In the genomic region with DNA sequence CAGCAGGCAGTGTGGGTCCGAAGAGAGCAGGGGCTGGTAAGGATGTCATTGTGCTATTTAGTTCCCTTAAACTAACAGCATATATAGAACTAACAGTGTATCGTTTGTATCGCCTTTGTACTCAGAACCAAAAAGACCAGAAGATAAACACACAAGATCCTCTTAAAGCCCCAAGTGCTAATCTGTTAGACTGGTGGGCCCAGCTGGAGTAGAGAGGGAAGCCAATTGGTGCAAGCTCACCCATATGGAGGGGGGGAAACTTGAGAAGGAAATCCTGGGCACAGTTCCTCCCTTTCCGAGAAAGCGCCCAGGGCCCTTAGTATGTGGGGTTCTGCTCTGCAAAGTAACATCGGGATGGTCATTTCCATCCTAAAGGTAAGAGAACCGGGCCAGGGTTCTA, we compare ENCODE assay signal across 19 mouse cellular contexts. TPM values are rescaled to one million over a fixed set of nuclear protein-coding genes. Genes with fewer than 3 reads are reported as not detected.
A peak's percentile ranks its signal among the peaks of the same experiment; 100 is the strongest.
DNase-seq lines count a peak whose midpoint lies in the region; ATAC-seq and TF ChIP-seq lines count a peak whose summit lies in the region.
"Had no signal": no experiment of that assay in that cellular context is flagged by ENCODE, and none has a peak within 500 bp of the region (broad histone marks: within the 10 kb centered on the region; RNA-seq: fewer than 3 reads in every experiment).

No protein-coding gene starts in this region.

- H3K36me3 ChIP-seq in heart, embryonic 16.5 days (ENCODE audit: control insufficient read depth, insufficient read depth) = no peaks in the 10 kb centered on the region
- no peaks in the 10 kb centered on the region for H3K36me3 ChIP-seq in heart, embryonic 12.5 days
- H3K36me3 ChIP-seq in neural tube, embryonic 13.5 days = no peaks in the 10 kb centered on the region
- no peaks in the 10 kb centered on the region for H3K36me3 ChIP-seq in neural tube, embryonic 15.5 days
- H3K36me3 ChIP-seq in embryonic facial prominence, embryonic 15.5 days = no peaks in the 10 kb centered on the region
- H3K36me3 ChIP-seq: heart, embryonic 15.5 days; midbrain, embryonic 12.5 days had no signal

- 60% methylated on average over 7 of the region's 7 CpGs for WGBS in heart, embryonic 16.5 days
- 49% methylated on average over 7 of the region's 7 CpGs for WGBS in heart, embryonic 12.5 days
- WGBS in neural tube, embryonic 13.5 days = 66% methylated on average over 7 of the region's 7 CpGs
- WGBS in neural tube, embryonic 15.5 days = 64% methylated on average over 7 of the region's 7 CpGs
- 48% methylated on average over 7 of the region's 7 CpGs for WGBS in embryonic facial prominence, embryonic 15.5 days

- intact Hi-C loops in left cerebral cortex, adult 2 months (cut with DNase I) = no loop called here

- H3K9me3 ChIP-seq in heart, embryonic 16.5 days (replicated peaks; ENCODE audit: control insufficient read depth, low read length) = peaks cover 3% of the 10 kb centered on the region; the same call in 1 of the 2 replicates
- H3K9me3 ChIP-seq in heart, embryonic 12.5 days (replicated peaks) = no peaks in the 10 kb centered on the region
- no peaks in the 10 kb centered on the region for H3K9me3 ChIP-seq in neural tube, embryonic 13.5 days
- no peaks in the 10 kb centered on the region for H3K9me3 ChIP-seq in neural tube, embryonic 15.5 days (replicated peaks)
- no peaks in the 10 kb centered on the region for H3K9me3 ChIP-seq in embryonic facial prominence, embryonic 15.5 days (replicated peaks)
- H3K9me3 ChIP-seq: heart, embryonic 15.5 days; midbrain, embryonic 12.5 days had no signal

- ATAC-seq in heart, embryonic 16.5 days (replicated peaks; ENCODE audit: extremely low read depth, insufficient read depth, low FRiP score) = no peak
- no peak for ATAC-seq in heart, embryonic 12.5 days (ENCODE audit: insufficient number of reproducible peaks, low FRiP score)
- no peak for ATAC-seq in neural tube, embryonic 13.5 days (ENCODE audit: low read depth)
- ATAC-seq in neural tube, embryonic 15.5 days (ENCODE audit: low FRiP score) = no peak
- no peak for ATAC-seq in embryonic facial prominence, embryonic 15.5 days (ENCODE audit: insufficient number of reproducible peaks, low FRiP score, low TSS enrichment, low read depth)

- H3K4me3 ChIP-seq in heart, embryonic 16.5 days (ENCODE audit: low read length) = no peak overlapping the region
- H3K4me3 ChIP-seq in heart, embryonic 12.5 days = no peak overlapping the region
- H3K4me3 ChIP-seq in neural tube, embryonic 13.5 days = no peak overlapping the region
- no peak overlapping the region for H3K4me3 ChIP-seq in neural tube, embryonic 15.5 days (replicated peaks)
- no peak overlapping the region for H3K4me3 ChIP-seq in embryonic facial prominence, embryonic 15.5 days (replicated peaks)
- H3K4me3 ChIP-seq in left cerebral cortex, adult 2 months = no peak overlapping the region
- H3K4me3 ChIP-seq: heart, embryonic 15.5 days; midbrain, embryonic 12.5 days had no signal

- TF ChIP-seq CTCF in left cerebral cortex, adult 2 months (IDR thresholded peaks at IDR 0.05) = no peak

- H3K9ac ChIP-seq in heart, embryonic 16.5 days (ENCODE audit: low read length) = 0 out of 2 replicates have a peak overlapping the region, but pooled peaks have one; percentile 9
- H3K9ac ChIP-seq in heart, embryonic 12.5 days = no peak overlapping the region
- 0 out of 2 replicates have a peak overlapping the region, but pooled peaks have one; percentile 34 for H3K9ac ChIP-seq in neural tube, embryonic 13.5 days
- H3K9ac ChIP-seq in neural tube, embryonic 15.5 days (replicated peaks) = no peak overlapping the region
- no peak overlapping the region for H3K9ac ChIP-seq in embryonic facial prominence, embryonic 15.5 days
- H3K9ac ChIP-seq: heart, embryonic 15.5 days; midbrain, embryonic 12.5 days had no signal

- no peak overlapping the region for H3K27ac ChIP-seq in heart, embryonic 16.5 days (ENCODE audit: low read length)
- H3K27ac ChIP-seq in heart, embryonic 12.5 days (ENCODE audit: poor library complexity, severe bottlenecking) = no peak overlapping the region
- no peak overlapping the region for H3K27ac ChIP-seq in neural tube, embryonic 13.5 days (replicated peaks)
- H3K27ac ChIP-seq in neural tube, embryonic 15.5 days (replicated peaks) = no peak overlapping the region
- 0 out of 2 replicates have a peak overlapping the region, but pooled peaks have one; percentile 28 for H3K27ac ChIP-seq in embryonic facial prominence, embryonic 15.5 days (replicated peaks)
- H3K27ac ChIP-seq in left cerebral cortex, adult 2 months = no peak overlapping the region
- H3K27ac ChIP-seq: heart, embryonic 15.5 days; macrophage; midbrain, embryonic 12.5 days had no signal

- H3K4me2 ChIP-seq in heart, embryonic 16.5 days (ENCODE audit: low read depth, low read length) = no peak overlapping the region
- H3K4me2 ChIP-seq in heart, embryonic 12.5 days = no peak overlapping the region
- no peak overlapping the region for H3K4me2 ChIP-seq in neural tube, embryonic 13.5 days
- no peak overlapping the region for H3K4me2 ChIP-seq in neural tube, embryonic 15.5 days
- no peak overlapping the region for H3K4me2 ChIP-seq in embryonic facial prominence, embryonic 15.5 days (replicated peaks)
- H3K4me2 ChIP-seq: heart, embryonic 15.5 days; midbrain, embryonic 12.5 days had no signal

- DNase-seq in retina, postnatal 7 days (ENCODE audit: low read depth, low spot score) = peak; percentile 70
- DNase-seq in left cerebral cortex, adult 8-10 months (ENCODE audit: low spot score in 2 of 2) = no peak
- no peak for DNase-seq in left cerebral cortex, adult 2 months (ENCODE audit: extremely low spot score in 1 of 2, low spot score in 2 of 2)
- DNase-seq: adrenal gland, postnatal 10 days; cerebellum, adult 18-20 months; gastrocnemius, postnatal 36 days; kidney, adult 11 months; kidney, postnatal 36 days; lung, adult 2 months; right cerebral cortex, postnatal 14 days; thymus, postnatal 4 days had no signal

- peaks cover 16% of the 10 kb centered on the region for H3K4me1 ChIP-seq in heart, embryonic 16.5 days (ENCODE audit: control insufficient read depth, insufficient read depth, low read length)
- peaks cover 26% of the 10 kb centered on the region for H3K4me1 ChIP-seq in heart, embryonic 12.5 days (replicated peaks)
- H3K4me1 ChIP-seq in neural tube, embryonic 13.5 days (replicated peaks) = peaks cover 31% of the 10 kb centered on the region
- H3K4me1 ChIP-seq in neural tube, embryonic 15.5 days = peaks cover 16% of the 10 kb centered on the region
- 0 out of 2 replicates have a peak, but pooled peaks cover 15% of the 10 kb centered on the region for H3K4me1 ChIP-seq in embryonic facial prominence, embryonic 15.5 days

- no peaks in the 10 kb centered on the region for H3K27me3 ChIP-seq in heart, embryonic 16.5 days (ENCODE audit: control insufficient read depth, insufficient read depth, low read length)
- H3K27me3 ChIP-seq in heart, embryonic 12.5 days (replicated peaks) = no peaks in the 10 kb centered on the region
- H3K27me3 ChIP-seq in neural tube, embryonic 13.5 days = no peaks in the 10 kb centered on the region
- H3K27me3 ChIP-seq in neural tube, embryonic 15.5 days (replicated peaks) = no peaks in the 10 kb centered on the region
- no peaks in the 10 kb centered on the region for H3K27me3 ChIP-seq in embryonic facial prominence, embryonic 15.5 days
- H3K27me3 ChIP-seq: heart, embryonic 15.5 days had no signal

RNA-seq across cellular contexts. Expression of a gene that starts 33.4 kb away (rescaled TPM):
- 14.8 and 15.5 TPM in 2 replicates for polyA plus RNA-seq in heart, embryonic 16.5 days (2015; fragmentation: Nextera tagmentation; extraction: Ambion mirVana)
- 16.3 and 16.6 TPM in 2 replicates for polyA plus RNA-seq in heart, embryonic 12.5 days (2016; fragmentation: Nextera tagmentation; extraction: Ambion mirVana)
- polyA plus RNA-seq in neural tube, embryonic 13.5 days (2015; fragmentation: Nextera tagmentation; extraction: Ambion mirVana) = 47.4 and 52.6 TPM in 2 replicates
- polyA plus RNA-seq in neural tube, embryonic 15.5 days (2015; fragmentation: Nextera tagmentation; extraction: Ambion mirVana) = 30.2 and 31.0 TPM in 2 replicates
- 28.9 and 31.0 TPM in 2 replicates for polyA plus RNA-seq in embryonic facial prominence, embryonic 15.5 days (2015; fragmentation: Nextera tagmentation; extraction: Ambion mirVana)
- 10 to 100 TPM; 62.3 to 67.1 (median 64.6) TPM for total RNA-seq in left cerebral cortex, adult 8-10 months (2022)
- total RNA-seq in left cerebral cortex, adult 2 months (2021) = 10 to 100 TPM; 65.4 to 68.2 TPM

RNA-seq across cellular contexts. Expression of a gene that starts 58.3 kb away (rescaled TPM):
- polyA plus RNA-seq in heart, embryonic 16.5 days (2015; fragmentation: Nextera tagmentation; extraction: Ambion mirVana) = 3.1 and 3.7 TPM in 2 replicates
- 0.24 and 0.64 TPM in 2 replicates for polyA plus RNA-seq in heart, embryonic 12.5 days (2016; fragmentation: Nextera tagmentation; extraction: Ambion mirVana)
- 1.8 and 2.4 TPM in 2 replicates for polyA plus RNA-seq in neural tube, embryonic 13.5 days (2015; fragmentation: Nextera tagmentation; extraction: Ambion mirVana)
- polyA plus RNA-seq in neural tube, embryonic 15.5 days (2015; fragmentation: Nextera tagmentation; extraction: Ambion mirVana) = 1.1 and 1.2 TPM in 2 replicates
- polyA plus RNA-seq in embryonic facial prominence, embryonic 15.5 days (2015; fragmentation: Nextera tagmentation; extraction: Ambion mirVana) = 3.4 and 4.7 TPM in 2 replicates
- total RNA-seq in left cerebral cortex, adult 8-10 months (2022) = 1 to 10 TPM; 2.3 to 6.6 (median 5.5) TPM
- total RNA-seq in left cerebral cortex, adult 2 months (2021) = 1 to 10 TPM; 6.0 to 6.2 TPM

Comparison
In these comparisons a context has a peak if more than half of its experiments do, and no peak if none do; other contexts are left out.
1. H3K9ac ChIP-seq: peak in heart, embryonic 16.5 days (single experiment) and neural tube, embryonic 13.5 days (single experiment); none in heart, embryonic 12.5 days (single experiment), neural tube, embryonic 15.5 days (single experiment) and embryonic facial prominence, embryonic 15.5 days (single experiment).